ENCODE assay signal across 24 mouse cellular contexts in the genomic region with DNA sequence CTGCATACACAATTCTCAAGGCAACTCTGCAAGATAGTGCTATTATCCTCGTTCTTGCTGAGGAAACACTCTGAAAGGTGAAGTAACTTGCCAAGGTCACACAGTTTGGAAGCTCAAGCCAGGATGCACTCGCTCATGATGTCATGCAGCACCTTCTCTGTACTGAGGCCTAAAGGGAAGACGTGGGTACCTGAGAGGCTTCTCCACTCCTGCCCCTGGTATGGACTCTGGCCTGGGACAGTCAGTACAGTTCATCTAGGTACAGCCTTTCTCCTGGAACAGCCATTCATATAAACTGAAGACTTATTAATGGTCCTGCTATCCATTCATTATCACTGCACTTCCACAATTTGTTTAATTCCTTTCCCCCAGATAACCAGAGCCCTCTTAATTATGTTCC.
DNase-seq lines count a peak whose midpoint lies in the region; ATAC-seq lines count a peak whose summit lies in the region.
"Had no signal": no experiment of that assay in that cellular context is flagged by ENCODE, and none has a peak within 500 bp of the region (broad histone marks: within the 10 kb centered on the region; RNA-seq: fewer than 3 reads in every experiment).

No protein-coding gene starts in this region.

- 89% methylated on average over 3 of the region's 3 CpGs for WGBS in hindbrain, embryonic 15.5 days
- WGBS in hindbrain, embryonic 13.5 days: 92% methylated on average over 3 of the region's 3 CpGs
- 85% methylated on average over 3 of the region's 3 CpGs for WGBS in kidney, embryonic 16.5 days
- 88% methylated on average over 3 of the region's 3 CpGs for WGBS in kidney, embryonic 15.5 days

- peak; percentile 59; the same call in 1 of the 2 replicates for ATAC-seq in hindbrain, embryonic 15.5 days (ENCODE audit: low FRiP score, low read depth)
- ATAC-seq in hindbrain, embryonic 13.5 days (ENCODE audit: low FRiP score): no peak
- no peak for ATAC-seq in kidney, embryonic 16.5 days (ENCODE audit: low FRiP score, low TSS enrichment)
- ATAC-seq in kidney, embryonic 15.5 days (replicated peaks; ENCODE audit: low FRiP score): no peak
- ATAC-seq: CD4-positive, CD25-positive, alpha-beta regulatory T cell, adult 4 months; forebrain, embryonic 15.5 days; hindbrain, postnatal 0 days; inflammation-experienced regulatory T-cells, adult 6 months had no signal

- H3K4me2 ChIP-seq in hindbrain, embryonic 15.5 days: no peak overlapping the region
- H3K4me2 ChIP-seq in hindbrain, embryonic 13.5 days: no peak overlapping the region
- H3K4me2 ChIP-seq in kidney, embryonic 16.5 days (replicated peaks; ENCODE audit: low read depth, low read length): no peak overlapping the region
- H3K4me2 ChIP-seq in kidney, embryonic 15.5 days: no peak overlapping the region
- H3K4me2 ChIP-seq: embryonic facial prominence, embryonic 12.5 days; embryonic facial prominence, embryonic 15.5 days; forebrain, embryonic 12.5 days; forebrain, embryonic 15.5 days; heart, embryonic 11.5 days had no signal

- no peaks in the 10 kb centered on the region for H3K36me3 ChIP-seq in hindbrain, embryonic 15.5 days
- H3K36me3 ChIP-seq in hindbrain, embryonic 13.5 days: no peaks in the 10 kb centered on the region
- no peaks in the 10 kb centered on the region for H3K36me3 ChIP-seq in kidney, embryonic 16.5 days (ENCODE audit: insufficient read depth, low read length)
- H3K36me3 ChIP-seq in kidney, embryonic 15.5 days: no peaks in the 10 kb centered on the region
- H3K36me3 ChIP-seq: embryonic facial prominence, embryonic 12.5 days; embryonic facial prominence, embryonic 15.5 days; forebrain, embryonic 12.5 days; forebrain, embryonic 15.5 days; hindbrain, embryonic 10.5 days had no signal

- no peaks in the 10 kb centered on the region for H3K27me3 ChIP-seq in hindbrain, embryonic 15.5 days
- no peaks in the 10 kb centered on the region for H3K27me3 ChIP-seq in hindbrain, embryonic 13.5 days
- no peaks in the 10 kb centered on the region for H3K27me3 ChIP-seq in kidney, embryonic 16.5 days (ENCODE audit: insufficient read depth, low read length)
- no peaks in the 10 kb centered on the region for H3K27me3 ChIP-seq in kidney, embryonic 15.5 days
- H3K27me3 ChIP-seq: embryonic facial prominence, embryonic 12.5 days; embryonic facial prominence, embryonic 15.5 days; forebrain, embryonic 12.5 days; forebrain, embryonic 15.5 days had no signal

- no peak overlapping the region for H3K27ac ChIP-seq in hindbrain, embryonic 15.5 days (replicated peaks)
- H3K27ac ChIP-seq in hindbrain, embryonic 13.5 days: no peak overlapping the region
- no peak overlapping the region for H3K27ac ChIP-seq in kidney, embryonic 16.5 days (ENCODE audit: low read length)
- no peak overlapping the region for H3K27ac ChIP-seq in kidney, embryonic 15.5 days
- H3K27ac ChIP-seq: embryonic facial prominence, embryonic 12.5 days; embryonic facial prominence, embryonic 15.5 days; forebrain, embryonic 12.5 days; forebrain, embryonic 15.5 days; hindbrain, embryonic 10.5 days; hindbrain, postnatal 0 days had no signal

- no peak overlapping the region for H3K9ac ChIP-seq in hindbrain, embryonic 15.5 days
- no peak overlapping the region for H3K9ac ChIP-seq in hindbrain, embryonic 13.5 days
- H3K9ac ChIP-seq in kidney, embryonic 16.5 days (replicated peaks; ENCODE audit: low read length): no peak overlapping the region
- no peak overlapping the region for H3K9ac ChIP-seq in kidney, embryonic 15.5 days
- H3K9ac ChIP-seq: embryonic facial prominence, embryonic 12.5 days; embryonic facial prominence, embryonic 15.5 days; forebrain, embryonic 12.5 days; forebrain, embryonic 15.5 days had no signal

- H3K4me3 ChIP-seq in hindbrain, embryonic 15.5 days: no peak overlapping the region
- H3K4me3 ChIP-seq in hindbrain, embryonic 13.5 days: no peak overlapping the region
- no peak overlapping the region for H3K4me3 ChIP-seq in kidney, embryonic 16.5 days (ENCODE audit: low read length)
- H3K4me3 ChIP-seq in kidney, embryonic 15.5 days (replicated peaks): no peak overlapping the region
- H3K4me3 ChIP-seq: embryonic facial prominence, embryonic 12.5 days; embryonic facial prominence, embryonic 15.5 days; forebrain, embryonic 12.5 days; forebrain, embryonic 15.5 days; hindbrain, embryonic 10.5 days had no signal

- 0 out of 2 replicates have a peak, but pooled peaks cover 3% of the 10 kb centered on the region for H3K4me1 ChIP-seq in hindbrain, embryonic 15.5 days (replicated peaks)
- 0 out of 2 replicates have a peak, but pooled peaks cover 3% of the 10 kb centered on the region for H3K4me1 ChIP-seq in hindbrain, embryonic 13.5 days (replicated peaks)
- no peaks in the 10 kb centered on the region for H3K4me1 ChIP-seq in kidney, embryonic 16.5 days (ENCODE audit: insufficient read depth, low read length)
- 0 out of 2 replicates have a peak, but pooled peaks cover 9% of the 10 kb centered on the region for H3K4me1 ChIP-seq in kidney, embryonic 15.5 days
- H3K4me1 ChIP-seq: hindbrain, embryonic 10.5 days had no signal

- peak; percentile 13 to 37 for DNase-seq in kidney, adult 8-10 months
- DNase-seq in kidney, postnatal 14 days: peak; percentile 15
- DNase-seq: adrenal gland, adult 2 months; adrenal gland, postnatal 14 days; cerebellum, adult 11 months; cerebellum, adult 2 months; cerebellum, adult 9-11 months; cerebellum, postnatal 25 days; gastrocnemius, postnatal 10 days; gastrocnemius, postnatal 36 days; heart, postnatal 36 days had no signal

- H3K9me3 ChIP-seq in hindbrain, embryonic 15.5 days: no peaks in the 10 kb centered on the region
- no peaks in the 10 kb centered on the region for H3K9me3 ChIP-seq in hindbrain, embryonic 13.5 days
- H3K9me3 ChIP-seq in kidney, embryonic 16.5 days (ENCODE audit: low read length): no peaks in the 10 kb centered on the region
- no peaks in the 10 kb centered on the region for H3K9me3 ChIP-seq in kidney, embryonic 15.5 days (replicated peaks)
- H3K9me3 ChIP-seq: embryonic facial prominence, embryonic 12.5 days; embryonic facial prominence, embryonic 15.5 days; forebrain, embryonic 12.5 days; forebrain, embryonic 15.5 days; hindbrain, embryonic 10.5 days had no signal
